ENCODE assay signal across 8 mouse cellular contexts in genomic region chr7:80011470-80011869, GRCm38 (mm10). TPM values are rescaled to one million over a fixed set of nuclear protein-coding genes. Genes with fewer than 3 reads are reported as not detected.
DNase-seq lines count a peak whose midpoint lies in the region; ATAC-seq and TF ChIP-seq lines count a peak whose summit lies in the region.

No protein-coding gene starts in this region.

- no peak overlapping the region for H3K9ac ChIP-seq in midbrain, postnatal 0 days (replicated peaks; ENCODE audit: low read length, poor library complexity, severe bottlenecking)
- H3K9ac ChIP-seq in midbrain, embryonic 11.5 days (ENCODE audit: low read length): no peak overlapping the region

- H3K4me3 ChIP-seq in midbrain, postnatal 0 days (ENCODE audit: low read depth, low read length): no peak overlapping the region
- H3K4me3 ChIP-seq in midbrain, embryonic 11.5 days (ENCODE audit: low read depth, low read length): no peak overlapping the region
- no peak overlapping the region for H3K4me3 ChIP-seq in cortical plate, adult 2 months (ENCODE audit: insufficient read depth, low read length)

- H3K4me2 ChIP-seq in midbrain, postnatal 0 days (ENCODE audit: low read depth, low read length, poor library complexity, severe bottlenecking): no peak overlapping the region
- H3K4me2 ChIP-seq in midbrain, embryonic 11.5 days: no peak overlapping the region

- no peaks in the 10 kb centered on the region for H3K4me1 ChIP-seq in midbrain, postnatal 0 days (ENCODE audit: insufficient read depth, low read length)
- no peaks in the 10 kb centered on the region for H3K4me1 ChIP-seq in midbrain, embryonic 11.5 days (ENCODE audit: control insufficient read depth, insufficient read depth, low read length)
- no peaks in the 10 kb centered on the region for H3K4me1 ChIP-seq in cortical plate, adult 2 months (ENCODE audit: control insufficient read depth, insufficient read depth, low read length)

- peak; percentile 34 for DNase-seq in gastrocnemius, adult 18-20 months (ENCODE audit: low spot score)
- no peak for DNase-seq in gastrocnemius, postnatal 36 days
- peak; percentile 48 for DNase-seq in midbrain, postnatal 0 days (ENCODE audit: low spot score)
- no peak for DNase-seq in midbrain, embryonic 11.5 days (ENCODE audit: low spot score, missing footprints)
- DNase-seq in layer of hippocampus, adult 18-20 months (ENCODE audit: low spot score in 2 of 2): no peak
- no peak for DNase-seq in layer of hippocampus, postnatal 25 days (ENCODE audit: extremely low spot score in 1 of 2, low spot score in 1 of 2)

- ATAC-seq in midbrain, postnatal 0 days (ENCODE audit: low FRiP score): no peak
- ATAC-seq in midbrain, embryonic 11.5 days (ENCODE audit: low FRiP score): no peak
- ATAC-seq in monocyte, adult 5-6 weeks (replicated peaks; ENCODE audit: insufficient number of reproducible peaks, low FRiP score, low TSS enrichment, poor library complexity, severe bottlenecking): peak; percentile 69

- no peaks in the 10 kb centered on the region for H3K9me3 ChIP-seq in midbrain, postnatal 0 days (ENCODE audit: low read length)
- no peaks in the 10 kb centered on the region for H3K9me3 ChIP-seq in midbrain, embryonic 11.5 days (ENCODE audit: control insufficient read depth, low read length)

- H3K27me3 ChIP-seq in midbrain, postnatal 0 days (ENCODE audit: insufficient read depth, low read length): no peaks in the 10 kb centered on the region
- no peaks in the 10 kb centered on the region for H3K27me3 ChIP-seq in midbrain, embryonic 11.5 days (ENCODE audit: control insufficient read depth, insufficient read depth, low read length)

- H3K27ac ChIP-seq in midbrain, postnatal 0 days (ENCODE audit: low read depth, low read length): no peak overlapping the region
- no peak overlapping the region for H3K27ac ChIP-seq in midbrain, embryonic 11.5 days (ENCODE audit: low read depth, low read length)
- H3K27ac ChIP-seq in cortical plate, adult 2 months (ENCODE audit: insufficient read depth, low read length): no peak overlapping the region

- no peaks in the 10 kb centered on the region for H3K36me3 ChIP-seq in midbrain, postnatal 0 days (ENCODE audit: insufficient read depth, low read length)
- no peaks in the 10 kb centered on the region for H3K36me3 ChIP-seq in midbrain, embryonic 11.5 days (ENCODE audit: control insufficient read depth, insufficient read depth, low read length)

- 55% methylated on average over 2 of the region's 2 CpGs for WGBS in midbrain, postnatal 0 days
- 67% methylated on average over 2 of the region's 2 CpGs for WGBS in midbrain, embryonic 11.5 days

- peak; percentile 61 for TF ChIP-seq CTCF in midbrain, postnatal 0 days (IDR thresholded peaks at IDR 0.05)
- TF ChIP-seq CTCF in cortical plate, adult 2 months (IDR thresholded peaks at IDR 0.05; ENCODE audit: extremely low read depth, insufficient read depth, low read length): peak; percentile 27; the same call in 1 of the 2 replicates

- intact Hi-C loops in gastrocnemius, postnatal 36 days (cut with DNase I): loop anchor here (10.0 kb wide), 1 partner anchor 203 kb away; no protein-coding TSS in a partner anchor

- TF ChIP-seq POLR2A in cortical plate, adult 2 months (IDR thresholded peaks at IDR 0.05; ENCODE audit: extremely low read depth, insufficient read depth, low read length): no peak

RNA-seq across cellular contexts. Expression of gene Zfp710, which starts 13.1 kb away (rescaled TPM):
- 10 to 100 TPM; 21.1 to 31.3 TPM for total RNA-seq in gastrocnemius, adult 18-20 months (2021)
- total RNA-seq in gastrocnemius, postnatal 36 days (2021): 10 to 100 TPM; 24.2 to 26.5 TPM
- 25.1 and 33.6 TPM in 2 replicates for total RNA-seq in midbrain, postnatal 0 days (2014; rRNA removed)
- 9.8 and 10.7 TPM in 2 replicates for polyA plus RNA-seq in midbrain, postnatal 0 days (2015; fragmentation: Nextera tagmentation; extraction: Ambion mirVana)
- polyA plus RNA-seq in midbrain, embryonic 11.5 days (2014; fragmentation: Nextera tagmentation; extraction: Ambion mirVana): 25.6 and 31.3 TPM in 2 replicates
- polyA plus RNA-seq in cortical plate, adult 2 months (2012; rRNA removed): 18.0 and 18.5 TPM in 2 replicates
- total RNA-seq in monocyte, adult 5-6 weeks (2017): 55.9 to 77.3 TPM (median 60.7 TPM) in 3 replicates
- total RNA-seq in layer of hippocampus, adult 18-20 months (2021): 10 to 100 TPM; 25.6 to 26.0 TPM
- total RNA-seq in layer of hippocampus, postnatal 25 days (2021): 10 to 100 TPM; 20.9 to 22.9 TPM

Comparison
In these comparisons a context has a peak if more than half of its experiments do, and no peak if none do; other contexts are left out.
1. DNase-seq: peak in gastrocnemius, adult 18-20 months (single experiment) and midbrain, postnatal 0 days (single experiment); none in gastrocnemius, postnatal 36 days (0 of 2), midbrain, embryonic 11.5 days (single experiment), layer of hippocampus, adult 18-20 months (0 of 2) and layer of hippocampus, postnatal 25 days (0 of 2).